In the genomic region with DNA sequence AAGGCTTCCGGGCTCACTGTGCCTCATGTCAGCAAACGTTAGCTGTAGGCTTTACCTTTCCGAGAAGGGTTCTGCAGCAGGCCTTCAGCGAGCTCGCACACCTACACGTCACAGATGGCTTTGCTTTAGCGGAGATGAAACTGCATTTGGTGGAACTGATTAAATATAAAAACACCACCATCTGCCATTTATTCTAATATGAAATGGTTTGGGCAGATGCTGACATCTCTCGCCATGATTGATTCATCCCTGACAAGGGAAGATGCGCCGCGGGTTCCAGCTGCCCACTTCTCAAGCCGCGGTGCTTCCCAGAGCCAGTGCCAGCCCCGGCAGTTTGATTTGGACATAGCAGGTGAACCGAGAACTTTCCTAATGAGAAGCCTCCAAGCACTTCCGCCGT, we compare ENCODE assay signal across 15 mouse cellular contexts.
DNase-seq lines count a peak whose midpoint lies in the region; ATAC-seq lines count a peak whose summit lies in the region.
"Had no signal": no experiment of that assay in that cellular context is flagged by ENCODE, and none has a peak within 500 bp of the region (broad histone marks: within the 10 kb centered on the region; RNA-seq: fewer than 3 reads in every experiment).

No protein-coding gene starts in this region.

- no peaks in the 10 kb centered on the region for H3K27me3 ChIP-seq in hindbrain, embryonic 11.5 days (ENCODE audit: control insufficient read depth, insufficient read depth, low read length)
- no peaks in the 10 kb centered on the region for H3K27me3 ChIP-seq in hindbrain, embryonic 14.5 days (ENCODE audit: control insufficient read depth, insufficient read depth, low read length)
- H3K27me3 ChIP-seq in neural tube, embryonic 13.5 days, result no peaks in the 10 kb centered on the region
- no peaks in the 10 kb centered on the region for H3K27me3 ChIP-seq in heart, embryonic 10.5 days (ENCODE audit: insufficient read depth, poor library complexity, severe bottlenecking)
- H3K27me3 ChIP-seq: embryonic facial prominence, embryonic 13.5 days; forebrain, embryonic 12.5 days had no signal

- no peak overlapping the region for H3K27ac ChIP-seq in hindbrain, embryonic 11.5 days (ENCODE audit: low read depth, low read length)
- H3K27ac ChIP-seq in hindbrain, embryonic 14.5 days, result no peak overlapping the region
- 0 out of 2 replicates have a peak overlapping the region, but pooled peaks have one; percentile 1 for H3K27ac ChIP-seq in neural tube, embryonic 13.5 days (replicated peaks)
- no peak overlapping the region for H3K27ac ChIP-seq in heart, embryonic 10.5 days
- H3K27ac ChIP-seq: embryonic facial prominence, embryonic 13.5 days; forebrain, embryonic 12.5 days; limb, embryonic 13.5 days had no signal

- no peaks in the 10 kb centered on the region for H3K4me1 ChIP-seq in hindbrain, embryonic 11.5 days (replicated peaks; ENCODE audit: control insufficient read depth, insufficient read depth, low read length)
- H3K4me1 ChIP-seq in hindbrain, embryonic 14.5 days (replicated peaks; ENCODE audit: control insufficient read depth, insufficient read depth, low read length), result no peaks in the 10 kb centered on the region
- H3K4me1 ChIP-seq in neural tube, embryonic 13.5 days (replicated peaks), result peaks cover 10% of the 10 kb centered on the region; the same call in 1 of the 2 replicates
- H3K4me1 ChIP-seq in heart, embryonic 10.5 days, result no peaks in the 10 kb centered on the region
- H3K4me1 ChIP-seq: forebrain, embryonic 12.5 days; limb, embryonic 13.5 days had no signal

- H3K9me3 ChIP-seq in hindbrain, embryonic 11.5 days (ENCODE audit: control insufficient read depth, low read length), result no peaks in the 10 kb centered on the region
- H3K9me3 ChIP-seq in hindbrain, embryonic 14.5 days (ENCODE audit: control insufficient read depth, low read length), result no peaks in the 10 kb centered on the region
- H3K9me3 ChIP-seq in neural tube, embryonic 13.5 days, result no peaks in the 10 kb centered on the region
- H3K9me3 ChIP-seq in heart, embryonic 10.5 days, result no peaks in the 10 kb centered on the region
- H3K9me3 ChIP-seq: embryonic facial prominence, embryonic 13.5 days; forebrain, embryonic 12.5 days; limb, embryonic 13.5 days had no signal

- WGBS in hindbrain, embryonic 11.5 days, result 80% methylated on average over 17 of the region's 17 CpGs
- WGBS in hindbrain, embryonic 14.5 days, result 47% methylated on average over 17 of the region's 17 CpGs
- 56% methylated on average over 17 of the region's 17 CpGs for WGBS in neural tube, embryonic 13.5 days
- 85% methylated on average over 17 of the region's 17 CpGs for WGBS in heart, embryonic 10.5 days

- DNase-seq in hindbrain, embryonic 11.5 days (ENCODE audit: low spot score), result peak; percentile 12
- DNase-seq in hindbrain, embryonic 14.5 days (ENCODE audit: low spot score), result no peak
- DNase-seq in brain, adult 2 months (ENCODE audit: low read depth, low spot score), result peak; percentile 66
- DNase-seq in layer of hippocampus, adult 18-20 months (ENCODE audit: low spot score in 2 of 2), result peak; percentile 18 to 71
- DNase-seq in ovary, postnatal 10 days (ENCODE audit: low spot score), result no peak
- no peak for DNase-seq in heart, embryonic 10.5 days (ENCODE audit: low spot score)
- DNase-seq: adrenal gland, postnatal 25 days; gastrocnemius, postnatal 10 days; kidney, adult 2 months; lung, adult 2 months had no signal

- H3K36me3 ChIP-seq in hindbrain, embryonic 11.5 days (ENCODE audit: control insufficient read depth, insufficient read depth, low read length), result no peaks in the 10 kb centered on the region
- no peaks in the 10 kb centered on the region for H3K36me3 ChIP-seq in hindbrain, embryonic 14.5 days (replicated peaks; ENCODE audit: control insufficient read depth, insufficient read depth)
- H3K36me3 ChIP-seq in neural tube, embryonic 13.5 days, result no peaks in the 10 kb centered on the region
- H3K36me3 ChIP-seq in heart, embryonic 10.5 days, result no peaks in the 10 kb centered on the region
- H3K36me3 ChIP-seq: embryonic facial prominence, embryonic 13.5 days; forebrain, embryonic 12.5 days; G1E; limb, embryonic 13.5 days had no signal

- no peak for ATAC-seq in hindbrain, embryonic 11.5 days (ENCODE audit: low FRiP score)
- no peak for ATAC-seq in hindbrain, embryonic 14.5 days (ENCODE audit: low FRiP score)
- no peak for ATAC-seq in neural tube, embryonic 13.5 days (ENCODE audit: low read depth)

- H3K9ac ChIP-seq in hindbrain, embryonic 11.5 days (ENCODE audit: low read depth, low read length), result no peak overlapping the region
- no peak overlapping the region for H3K9ac ChIP-seq in hindbrain, embryonic 14.5 days
- H3K9ac ChIP-seq in neural tube, embryonic 13.5 days, result no peak overlapping the region
- H3K9ac ChIP-seq: embryonic facial prominence, embryonic 13.5 days; forebrain, embryonic 12.5 days; limb, embryonic 13.5 days had no signal

- no peak overlapping the region for H3K4me3 ChIP-seq in hindbrain, embryonic 11.5 days (ENCODE audit: low read depth, low read length)
- no peak overlapping the region for H3K4me3 ChIP-seq in hindbrain, embryonic 14.5 days (replicated peaks; ENCODE audit: low read length)
- no peak overlapping the region for H3K4me3 ChIP-seq in neural tube, embryonic 13.5 days
- no peak overlapping the region for H3K4me3 ChIP-seq in heart, embryonic 10.5 days
- H3K4me3 ChIP-seq: embryonic facial prominence, embryonic 13.5 days; forebrain, embryonic 12.5 days; limb, embryonic 13.5 days had no signal

- no peak overlapping the region for H3K4me2 ChIP-seq in hindbrain, embryonic 11.5 days (replicated peaks; ENCODE audit: low read depth, low read length)
- H3K4me2 ChIP-seq in hindbrain, embryonic 14.5 days (replicated peaks), result no peak overlapping the region
- H3K4me2 ChIP-seq in neural tube, embryonic 13.5 days, result no peak overlapping the region
- H3K4me2 ChIP-seq: embryonic facial prominence, embryonic 13.5 days; forebrain, embryonic 12.5 days; limb, embryonic 13.5 days had no signal

Comparison
In these comparisons a context has a peak if more than half of its experiments do, and no peak if none do; other contexts are left out.
1. DNase-seq: peak in hindbrain, embryonic 11.5 days (single experiment), brain, adult 2 months (single experiment) and layer of hippocampus, adult 18-20 months (2 of 2); none in hindbrain, embryonic 14.5 days (single experiment), ovary, postnatal 10 days (single experiment) and heart, embryonic 10.5 days (single experiment).